Mouse (Mus musculus) heart, postnatal 0 days (tissue): ENCODE measurements around the gene Ovca2.

Experiments used
- CTCF ChIP-seq: IDR thresholded peaks from 2 replicates; pipeline ENCODE4 v1.5.1; 2016; ENCODE audit warnings: antibody characterized with exemption, control low read depth, low read depth
- EP300 ChIP-seq: IDR thresholded peaks from 2 replicates; pipeline ENCODE4 v1.6.1; 2016; ENCODE audit warnings: antibody characterized with exemption, low read depth

GRCm38 (mm10) chr11:75165441-75166192, 13.0 kb downstream of the Ovca2 start:
- TF ChIP-seq EP300 (no peak), CTCF (peak; percentile 76)
